Mouse (Mus musculus) B cell, adult 67 days (primary cell): ENCODE measurements around the gene Oosp1. TPM values are rescaled to one million over a fixed set of nuclear protein-coding genes. Genes with fewer than 3 reads are reported as not detected.

Source experiments
- total RNA-seq, 2 experiments: library from RNA; stranded (reverse); gene quantifications; 4 replicates each; pipeline ENCODE4 v1.2.4; 2023

The Oosp1 gene
- total RNA-seq: 1 to 10 TPM in 1 of 2 experiments, under 1 TPM in 1; 0.93 to 1.2 TPM

GRCm38 (mm10) chr19:11690839-11691238 lies at the start of gene Oosp1:
Gene Oosp1, minus strand, starts transcription at chr19:11691150.

GRCm38 (mm10) chr19:11696755-11697154 lies 5.8 kb upstream of the Oosp1 start, which contains the start of gene Oosp3:
Gene Oosp3, plus strand, starts transcription at chr19:11697055.

GRCm38 (mm10) chr19:11660459-11660858 lies 30.5 kb downstream of the Oosp1 start, which contains the start of gene Oosp2:
Gene Oosp2, minus strand, starts transcription at chr19:11660559.

GRCm38 (mm10) chr19:11640732-11641131 lies 50.2 kb downstream of the Oosp1 start, which contains the start of gene Ms4a3:
Gene Ms4a3, minus strand, starts transcription at chr19:11640851.

DNA sequence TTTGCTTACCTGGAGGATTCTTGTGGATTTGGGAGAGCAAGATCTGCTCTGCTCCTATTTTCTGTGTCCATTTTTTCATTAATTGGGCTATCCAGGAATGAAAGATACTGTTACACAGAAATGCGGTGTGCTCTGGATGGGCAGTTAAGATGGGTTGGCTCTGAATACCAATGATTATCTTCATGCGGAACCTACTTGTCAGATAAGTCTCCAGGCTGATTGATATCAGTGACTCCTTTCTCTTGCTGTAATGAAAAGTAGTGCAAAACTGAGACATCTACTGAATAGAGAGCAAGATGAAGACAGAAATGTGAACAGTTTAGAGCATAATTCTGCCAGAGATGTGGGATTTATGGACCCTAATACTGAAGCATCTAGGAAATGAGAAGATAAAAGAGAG lies 67.4 kb downstream of the Oosp1 start, which contains the start of gene Ms4a2:
TSS of gene Ms4a2 (minus strand) at position 169 of the 400 bp plus-strand sequence.

Other genes with a start within 250 kb of the Oosp1 start
- 10 to 100 TPM; 28.9 to 36.1 TPM for gene Ms4a4b, start 247.6 kb downstream of the Oosp1 start, total RNA-seq
- gene Ms4a6c, start 221.8 kb downstream of the Oosp1 start, total RNA-seq: 10 to 100 TPM; 17.6 to 24.1 TPM
- gene Gm8369, start 205.2 kb downstream of the Oosp1 start, total RNA-seq: 100 to 1,000 TPM; 170 to 202 TPM
- gene Ms4a6b, start 174.6 kb downstream of the Oosp1 start, total RNA-seq: 10 to 100 TPM; 87.9 to 94.8 TPM
- not detected for gene Ms4a4d, start 154.3 kb downstream of the Oosp1 start, total RNA-seq
- gene Ms4a6d, start 86.3 kb downstream of the Oosp1 start, total RNA-seq: 1 to 10 TPM; 3.4 to 3.8 TPM
- not detected for gene Ms4a2, start 67.4 kb downstream of the Oosp1 start, total RNA-seq
- not detected for gene Ms4a3, start 50.3 kb downstream of the Oosp1 start, total RNA-seq
- 1 to 10 TPM in 1 of 2 experiments, not detected in 1; 1.5 TPM for gene Oosp2, start 30.6 kb downstream of the Oosp1 start, total RNA-seq
- gene Oosp3, start 5.9 kb upstream of the Oosp1 start, total RNA-seq: not detected
- not detected for gene Gif, start 56.4 kb upstream of the Oosp1 start, total RNA-seq
- 10 to 100 TPM; 28.3 to 28.4 TPM for gene Mrpl16, start 79.2 kb upstream of the Oosp1 start, total RNA-seq
- gene Stx3, start 128.3 kb upstream of the Oosp1 start, total RNA-seq: 1 to 10 TPM; 1.0 TPM
- gene Olfr1417, start 148.1 kb upstream of the Oosp1 start, total RNA-seq: not detected
- not detected for gene Olfr1418, start 169.9 kb upstream of the Oosp1 start, total RNA-seq
- gene Olfr1419, start 184.0 kb upstream of the Oosp1 start, total RNA-seq: not detected
- gene Olfr1420, start 195.4 kb upstream of the Oosp1 start, total RNA-seq: not detected
- gene Patl1, start 221.2 kb upstream of the Oosp1 start, total RNA-seq: 10 to 100 TPM; 57.4 to 69.2 TPM